Mouse (Mus musculus) lung, embryonic 14.5 days (tissue): Measurements from ENCODE around the gene Gstt1. TPM values are rescaled to one million over a fixed set of nuclear protein-coding genes. Genes with fewer than 3 reads are reported as not detected.
"Not testable (repeated sequence)": the region's sequence is repeated elsewhere in the genome, so short reads cannot be mapped to it uniquely, and the experiment has no call there.

Experiments used
- ATAC-seq: fragments of 200-750 bp; cut with Nextera tagmentation; 2 replicates; pipeline ENCODE4 v1.8.0; 2017; ENCODE audit warnings: mild to moderate bottlenecking, moderate TSS enrichment, moderate library complexity; ENCODE audit not compliant: insufficient read depth
- DNase-seq: peaks from one replicate; pipeline ENCODE4 v3.0.0-alpha.2; 2015
- H3K27ac ChIP-seq: fragments of 300-500 bp; sonication (generic); 2 replicates; pipeline ENCODE4 v1.5.1; 2014; ENCODE audit warnings: low read depth, mild to moderate bottlenecking, moderate library complexity
- H3K27me3 ChIP-seq: fragments of 300-500 bp; sonication (generic); 2 replicates; pipeline ENCODE4 v1.6.1; 2014; ENCODE audit warnings: low read length, control low read depth; ENCODE audit not compliant: insufficient read depth
- H3K36me3 ChIP-seq: fragments of 300-500 bp; sonication (generic); 2 replicates; pipeline ENCODE4 v1.6.1; 2014; ENCODE audit warnings: control low read depth; ENCODE audit not compliant: insufficient read depth
- H3K4me1 ChIP-seq: fragments of 300-500 bp; sonication (generic); 2 replicates; pipeline ENCODE4 v1.6.1; 2014; ENCODE audit warnings: antibody characterized with exemption, control low read depth; ENCODE audit not compliant: insufficient read depth
- H3K4me2 ChIP-seq: fragments of 300-500 bp; sonication (generic); 2 replicates; pipeline ENCODE4 v1.6.1; 2014; ENCODE audit warnings: mild to moderate bottlenecking
- H3K4me3 ChIP-seq: fragments of 300-500 bp; sonication (generic); 2 replicates; pipeline ENCODE4 v1.5.1; 2014; ENCODE audit warnings: low read depth, low read length
- H3K9ac ChIP-seq: fragments of 300-500 bp; sonication (generic); 2 replicates; pipeline ENCODE4 v1.6.1; 2014
- H3K9me3 ChIP-seq: fragments of 300-500 bp; sonication (generic); 2 replicates; pipeline ENCODE4 v1.6.1; 2016; ENCODE audit warnings: low read depth, low read length, control low read depth
- CTCF ChIP-seq: IDR thresholded peaks from 2 replicates; pipeline ENCODE4 v1.5.1; 2016; ENCODE audit warnings: antibody characterized with exemption, low read depth
- WGBS: fragments of 180-500 bp; shearing (Covaris S2); extraction: QIAGEN DNeasy Blood & Tissue Kit; methylation state at CpG from one replicate; pipeline ENCODE4 v1.1.7; 2014; 5-methylcytosine and 5-hydroxymethylcytosine counted together
- polyA plus RNA-seq: library from polyadenylated mRNA; unstranded; fragments of >200 nt; fragmentation: Nextera tagmentation; extraction: Ambion mirVana; gene quantifications from 2 replicates; pipeline ENCODE4 v1.2.1, GENCODE M21; 2014

The Gstt1 gene
- polyA plus RNA-seq, 1 experiment from 2014 or later = 24.8 TPM

DNA sequence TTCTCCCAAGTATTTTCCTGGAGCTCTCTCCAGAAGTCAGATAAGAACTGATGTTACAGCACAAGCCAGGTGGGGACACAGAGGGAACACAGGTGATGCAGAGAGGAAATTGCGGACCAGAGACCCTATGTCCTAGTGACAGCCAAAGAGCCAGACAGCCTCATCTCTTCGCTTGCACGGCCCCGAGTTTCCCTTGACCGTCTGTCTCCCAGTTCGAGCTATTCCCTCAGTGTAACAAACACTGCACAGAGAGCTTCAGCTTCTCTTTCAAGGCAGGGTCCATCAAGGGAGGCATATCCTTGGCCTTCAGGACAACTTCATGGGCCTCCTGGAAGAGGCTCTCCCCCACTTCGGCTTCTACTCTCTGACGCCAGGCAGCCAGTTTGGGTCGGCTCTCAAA lies 23.8 kb downstream of the Gstt1 start:
- H3K27ac ChIP-seq = no peak overlapping the region
- H3K9ac ChIP-seq = no peak overlapping the region
- TF ChIP-seq CTCF = no peak
- no peak for DNase-seq
- WGBS = 89% methylated on average over 9 of the region's 9 CpGs
- no peaks in the 10 kb centered on the region for H3K9me3 ChIP-seq
- no peaks in the 10 kb centered on the region for H3K36me3 ChIP-seq
- no peak overlapping the region for H3K4me2 ChIP-seq
- no peak overlapping the region for H3K4me3 ChIP-seq
- no peaks in the 10 kb centered on the region for H3K4me1 ChIP-seq
- H3K27me3 ChIP-seq = no peaks in the 10 kb centered on the region
- ATAC-seq = no peak

- Histone ChIP-seq H3K4me2 (no peak overlapping the region), H3K4me3 (no peak overlapping the region), H3K27ac (no peak overlapping the region), H3K27me3 (no peaks in the 10 kb centered on the region), H3K9me3 (no peaks in the 10 kb centered on the region), H3K4me1 (no peaks in the 10 kb centered on the region), H3K9ac (no peak overlapping the region), H3K36me3 (no peaks in the 10 kb centered on the region)
- TF ChIP-seq CTCF = no peak
- WGBS = 85% methylated on average over 5 of the region's 5 CpGs
- ATAC-seq (no peak), DNase-seq (no peak)
These were observed 24.3 kb downstream of the Gstt1 start for GRCm38 (mm10) chr10:75774102-75774501.

- WGBS = under 1% methylated on average over 47 of the region's 47 CpGs
These were observed 25.4 kb downstream of the Gstt1 start, which contains the start of gene Ddt for GRCm38 (mm10) chr10:75772795-75773664. Gene Ddt (minus strand): TSS chr10:75773414.

DNA sequence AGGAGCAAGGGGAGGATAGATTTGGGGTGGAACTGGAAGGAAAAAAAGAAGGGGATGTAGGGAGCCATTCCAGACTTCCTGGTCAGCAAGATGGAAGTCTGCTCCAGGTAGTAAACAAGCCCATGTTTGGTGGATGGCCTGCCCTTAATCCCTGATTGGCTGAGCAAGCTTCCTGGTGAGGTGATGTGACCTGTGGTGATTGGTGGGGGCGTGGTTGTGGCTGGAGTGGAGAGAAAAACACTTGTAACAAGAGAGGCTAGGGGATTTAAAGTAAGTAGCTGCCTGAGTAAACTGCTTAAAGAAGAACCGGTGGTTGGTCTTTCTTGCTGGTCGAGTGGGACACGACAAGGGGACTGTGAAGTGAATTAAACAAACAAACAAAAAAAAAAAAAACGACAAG lies 30.6 kb downstream of the Gstt1 start:
- not testable (repeated sequence) for H3K9me3 ChIP-seq, H3K36me3 ChIP-seq, ATAC-seq, H3K27me3 ChIP-seq, H3K4me1 ChIP-seq, H3K27ac ChIP-seq, DNase-seq, H3K9ac ChIP-seq, H3K4me2 ChIP-seq, H3K4me3 ChIP-seq
- WGBS = 18% methylated on average over 5 of the region's 5 CpGs

More at GRCm38 (mm10) chr10:75772795-75773664, 25.4 kb downstream of the Gstt1 start, which contains the start of gene Ddt:
- Histone ChIP-seq H3K27me3 (no peaks in the 10 kb centered on the region), H3K4me1 (no peaks in the 10 kb centered on the region), H3K36me3 (no peaks in the 10 kb centered on the region), H3K4me3 (peak within 1 kb of the TSS; percentile 64), H3K4me2 (peak within 1 kb of the TSS; percentile 98), H3K9me3 (no peaks in the 10 kb centered on the region), H3K27ac (no peak within 1 kb of the TSS), H3K9ac (peak within 1 kb of the TSS; percentile 65)
- peak; percentile 34 for TF ChIP-seq CTCF
- ATAC-seq (peak; percentile 96), DNase-seq (peak; percentile 91)

DNA sequence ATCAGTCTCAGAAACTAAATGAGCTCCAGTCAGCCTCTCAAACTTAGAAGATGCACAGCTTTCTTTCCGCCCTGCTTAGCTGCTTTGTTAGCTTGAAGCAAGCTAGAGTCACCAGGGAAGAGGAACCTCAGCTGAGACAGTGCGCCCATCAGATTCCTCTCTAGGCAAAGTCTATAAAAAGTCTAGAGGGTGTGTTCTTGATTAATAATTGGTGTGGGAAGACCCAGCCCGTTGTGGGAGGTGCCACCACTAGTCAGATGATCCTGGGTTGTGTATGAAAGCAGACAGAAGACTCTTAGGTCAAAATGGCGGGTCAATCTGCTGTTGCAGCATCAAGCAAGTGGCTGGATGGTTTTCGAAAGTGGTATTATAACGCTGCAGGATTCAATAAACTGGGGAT lies 31.5 kb downstream of the Gstt1 start:
- H3K4me2 ChIP-seq = no peak overlapping the region
- TF ChIP-seq CTCF = no peak
- no peak overlapping the region for H3K27ac ChIP-seq
- H3K4me3 ChIP-seq = no peak overlapping the region
- DNase-seq (no peak), ATAC-seq (no peak)
- no peaks in the 10 kb centered on the region for H3K27me3 ChIP-seq
- WGBS = 81% methylated on average over 6 of the region's 6 CpGs
- no peak overlapping the region for H3K9ac ChIP-seq
- H3K4me1 ChIP-seq = 0 out of 2 replicates have a peak, but pooled peaks cover 5% of the 10 kb centered on the region
- peaks cover 1% of the 10 kb centered on the region; the same call in 1 of the 2 replicates for H3K36me3 ChIP-seq
- no peaks in the 10 kb centered on the region for H3K9me3 ChIP-seq

DNA sequence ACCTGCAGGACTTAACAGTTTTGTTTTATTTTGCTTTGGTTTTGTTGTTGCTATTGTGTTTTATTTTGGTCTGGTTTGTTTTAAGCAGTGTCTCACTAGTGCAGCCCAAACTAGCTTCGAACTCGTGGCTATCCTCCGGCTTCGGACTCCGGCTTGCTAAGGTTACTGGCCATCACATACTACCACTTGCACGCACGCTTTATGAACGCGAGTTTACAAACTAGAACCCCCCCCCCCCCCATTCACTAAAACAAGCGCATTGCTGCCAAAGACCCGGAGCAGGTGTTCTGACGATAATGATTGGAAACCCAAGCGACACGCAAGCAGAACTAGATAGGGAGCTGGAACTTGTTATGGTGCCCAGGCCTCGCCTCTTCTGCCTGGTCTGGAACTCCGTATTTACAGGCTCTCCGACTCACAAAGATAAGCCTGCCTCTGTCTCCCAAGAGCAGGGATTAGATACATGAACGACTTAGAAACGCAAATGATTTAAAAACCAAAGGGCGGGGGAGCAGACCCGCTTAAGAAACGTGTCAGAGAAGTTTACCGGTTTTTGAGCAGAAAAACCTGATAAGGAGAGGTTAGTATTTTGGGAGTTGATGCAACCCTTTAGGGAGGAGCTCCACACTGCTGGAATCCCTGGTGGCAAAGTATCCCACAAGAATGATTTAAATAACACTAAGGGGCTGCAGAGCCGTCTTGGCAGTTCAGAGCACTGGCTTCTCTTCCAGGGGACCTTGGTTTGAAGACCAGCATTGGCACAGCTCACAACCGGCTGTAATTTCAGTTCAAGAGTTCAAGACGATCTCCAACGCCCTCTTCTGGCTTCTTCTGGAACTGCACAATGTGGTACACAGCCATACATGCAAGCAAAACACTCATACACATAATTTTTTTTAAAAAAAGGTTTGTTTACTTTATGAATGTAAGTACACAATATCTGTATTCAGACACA lies 33.6 kb downstream of the Gstt1 start:
- peak; percentile 45 for ATAC-seq
- peak; percentile 93 for DNase-seq
- H3K4me2 ChIP-seq = peak overlapping the region; percentile 89
- H3K9me3 ChIP-seq = no peaks in the 10 kb centered on the region
- WGBS = 1% methylated on average over 27 of the region's 27 CpGs
- H3K4me3 ChIP-seq = peak overlapping the region; percentile 85
- no peaks in the 10 kb centered on the region for H3K27me3 ChIP-seq
- TF ChIP-seq CTCF = peak; percentile 81
- peak overlapping the region; percentile 43; the same call in 1 of the 2 replicates for H3K27ac ChIP-seq
- H3K36me3 ChIP-seq = peaks cover 9% of the 10 kb centered on the region; the same call in 1 of the 2 replicates
- 0 out of 2 replicates have a peak, but pooled peaks cover 5% of the 10 kb centered on the region for H3K4me1 ChIP-seq
- H3K9ac ChIP-seq = peak overlapping the region; percentile 82
